Mouse (Mus musculus) cerebellum, adult 8-10 months (tissue): Measurements from ENCODE around the gene Otos.

Experiments
- DNase-seq: peaks from one replicate; pipeline ENCODE4 v3.0.0; 2022

Otos gene

GRCm38 (mm10) chr1:92646601-92647000 lies 2.0 kb downstream of the Otos start:
- DNase-seq = no peak

GRCm38 (mm10) chr1:92646111-92646510 lies 2.5 kb downstream of the Otos start:
- no peak for DNase-seq

GRCm38 (mm10) chr1:92644916-92645315 lies 3.7 kb downstream of the Otos start:
- DNase-seq = no peak

GRCm38 (mm10) chr1:92643691-92644090 lies 5.0 kb downstream of the Otos start:
- no peak for DNase-seq

GRCm38 (mm10) chr1:92641514-92642272 lies 6.9 kb downstream of the Otos start, which contains the start of gene Cops9:
Cops9 (minus strand) TSS chr1:92641985.
- peak; percentile 91 for DNase-seq

GRCm38 (mm10) chr1:92640393-92640792 lies 8.2 kb downstream of the Otos start:
- DNase-seq = no peak

GRCm38 (mm10) chr1:92638736-92639135 lies 9.9 kb downstream of the Otos start:
- DNase-seq = no peak

- no peak for DNase-seq
These were observed 10.5 kb downstream of the Otos start for GRCm38 (mm10) chr1:92638181-92638580.

- DNase-seq = no peak
These were observed 11.0 kb downstream of the Otos start for GRCm38 (mm10) chr1:92637501-92638172.

GRCm38 (mm10) chr1:92636676-92637075 lies 12.0 kb downstream of the Otos start:
- DNase-seq = no peak

GRCm38 (mm10) chr1:92636015-92636414 lies 12.6 kb downstream of the Otos start:
- no peak for DNase-seq

- DNase-seq = no peak
These were observed 13.6 kb downstream of the Otos start for GRCm38 (mm10) chr1:92634976-92635599.

- no peak for DNase-seq
These were observed 14.1 kb downstream of the Otos start for GRCm38 (mm10) chr1:92634569-92634968.

- no peak for DNase-seq
These were observed 14.9 kb downstream of the Otos start for GRCm38 (mm10) chr1:92633726-92634125.

GRCm38 (mm10) chr1:92632948-92633347 lies 15.7 kb downstream of the Otos start:
- DNase-seq = no peak

GRCm38 (mm10) chr1:92632196-92632595 lies 16.4 kb downstream of the Otos start:
- no peak for DNase-seq

- DNase-seq = no peak
These were observed 20.4 kb downstream of the Otos start for GRCm38 (mm10) chr1:92628227-92628626.

- no peak for DNase-seq
These were observed 30.3 kb downstream of the Otos start for GRCm38 (mm10) chr1:92618360-92618759.

- DNase-seq = no peak
These were observed 31.2 kb downstream of the Otos start, which contains the start of gene Olfr12 for GRCm38 (mm10) chr1:92617488-92617887. Olfr12 (plus strand) TSS chr1:92617788.

- DNase-seq = no peak
These were observed 32.6 kb downstream of the Otos start for GRCm38 (mm10) chr1:92616046-92616445.

GRCm38 (mm10) chr1:92614516-92614915 lies 34.1 kb downstream of the Otos start:
- no peak for DNase-seq

- DNase-seq = no peak
These were observed 35.5 kb downstream of the Otos start for GRCm38 (mm10) chr1:92613175-92613574.

GRCm38 (mm10) chr1:92611008-92611407 lies 37.6 kb downstream of the Otos start:
- DNase-seq = peak; percentile 63

- no peak for DNase-seq
These were observed 40.9 kb downstream of the Otos start for GRCm38 (mm10) chr1:92607711-92608110.
